Mouse (Mus musculus): ENCODE measurements around the gene Tbpl1. TPM values are rescaled to one million over a fixed set of nuclear protein-coding genes. Genes with fewer than 3 reads are reported as not detected.

Tbpl1 gene
- polyA plus RNA-seq, 1 experiment: 43.7 TPM

DNA sequence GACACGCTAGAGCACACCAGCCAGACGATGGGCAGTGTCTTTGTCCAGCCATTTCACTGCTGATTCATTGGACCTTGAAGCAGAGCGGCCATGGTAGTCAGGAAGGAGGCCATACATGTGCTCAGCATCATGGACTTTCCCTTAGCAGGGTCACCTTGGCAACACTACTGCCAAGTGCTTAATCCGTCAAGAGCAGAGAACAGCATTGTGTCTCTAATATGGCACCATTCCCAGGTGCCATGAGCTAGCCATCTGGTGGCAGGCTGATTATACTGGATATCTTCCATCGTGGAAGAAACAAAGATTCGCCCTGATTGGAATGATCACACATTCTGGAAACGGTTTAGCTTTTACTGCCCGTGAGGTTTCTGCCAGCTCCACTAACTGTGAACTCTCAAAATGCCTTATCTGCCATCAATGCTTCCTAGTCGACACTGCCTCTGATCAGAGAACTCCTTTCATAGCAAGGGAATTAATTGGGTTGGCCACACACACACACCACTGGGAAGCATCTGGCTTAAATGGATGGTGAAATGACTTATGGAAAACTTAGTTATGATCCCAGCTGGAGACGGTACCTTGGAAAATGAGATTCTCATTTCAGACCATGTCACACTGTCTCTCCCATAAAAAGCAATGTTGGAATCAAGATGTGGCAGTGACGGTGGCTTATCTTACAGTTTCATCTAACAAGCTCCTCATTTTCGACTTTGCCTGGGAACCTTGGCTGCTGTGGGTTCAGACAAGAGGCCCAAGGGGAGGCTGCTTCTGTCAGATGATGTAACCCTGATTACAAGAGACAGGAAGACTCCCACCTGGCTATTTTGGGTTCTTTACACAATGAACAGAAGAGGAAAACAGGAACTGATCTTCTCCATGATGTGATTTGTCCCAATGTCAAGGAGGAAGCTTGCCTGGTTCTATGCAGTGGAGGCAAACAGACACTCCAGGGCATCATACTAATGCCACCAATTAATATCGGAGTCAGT lies 14.9 kb upstream of the Tbpl1 start:
- Histone ChIP-seq H3K4me3 (ENCODE audit: insufficient read depth, low read length) (no peak overlapping the region), H3K4me1 (ENCODE audit: control insufficient read depth, insufficient read depth, low read length) (no peaks in the 10 kb centered on the region), H3K27ac (ENCODE audit: insufficient read depth, low read length) (no peak overlapping the region)
- TF ChIP-seq CTCF (IDR thresholded peaks at IDR 0.05; ENCODE audit: extremely low read depth, insufficient read depth, low read length): no peak
- no peak for TF ChIP-seq POLR2A (IDR thresholded peaks at IDR 0.05; ENCODE audit: extremely low read depth, insufficient read depth, low read length)

- Histone ChIP-seq H3K27ac (ENCODE audit: insufficient read depth, low read length) (no peak overlapping the region), H3K4me1 (ENCODE audit: control insufficient read depth, insufficient read depth, low read length) (no peaks in the 10 kb centered on the region), H3K4me3 (ENCODE audit: insufficient read depth, low read length) (no peak overlapping the region)
- no peak for TF ChIP-seq CTCF (IDR thresholded peaks at IDR 0.05; ENCODE audit: extremely low read depth, insufficient read depth, low read length)
- TF ChIP-seq POLR2A (IDR thresholded peaks at IDR 0.05; ENCODE audit: extremely low read depth, insufficient read depth, low read length): no peak
Observed at GRCm38 (mm10) chr10:22745922-22746321, 14.2 kb upstream of the Tbpl1 start.

GRCm38 (mm10) chr10:22732181-22732580 lies 443 bp upstream of the Tbpl1 start:
- Histone ChIP-seq H3K4me3 (ENCODE audit: insufficient read depth, low read length) (peak overlapping the region; percentile 54), H3K27ac (ENCODE audit: insufficient read depth, low read length) (peak overlapping the region; percentile 99; the same call in 1 of the 2 replicates), H3K4me1 (ENCODE audit: control insufficient read depth, insufficient read depth, low read length) (peaks cover 3% of the 10 kb centered on the region; the same call in 1 of the 2 replicates)
- no peak for TF ChIP-seq CTCF (IDR thresholded peaks at IDR 0.05; ENCODE audit: extremely low read depth, insufficient read depth, low read length)
- no peak for TF ChIP-seq POLR2A (IDR thresholded peaks at IDR 0.05; ENCODE audit: extremely low read depth, insufficient read depth, low read length)

- no peak for TF ChIP-seq POLR2A (IDR thresholded peaks at IDR 0.05; ENCODE audit: extremely low read depth, insufficient read depth, low read length)
- TF ChIP-seq CTCF (IDR thresholded peaks at IDR 0.05; ENCODE audit: extremely low read depth, insufficient read depth, low read length): no peak
- peak overlapping the region; percentile 95 for H3K27ac ChIP-seq (ENCODE audit: insufficient read depth, low read length)
- peaks cover 3% of the 10 kb centered on the region; the same call in 1 of the 2 replicates for H3K4me1 ChIP-seq (ENCODE audit: control insufficient read depth, insufficient read depth, low read length)
- H3K4me3 ChIP-seq (ENCODE audit: insufficient read depth, low read length): peak overlapping the region; percentile 54
Observed at GRCm38 (mm10) chr10:22730992-22731271, 806 bp downstream of the Tbpl1 start.

DNA sequence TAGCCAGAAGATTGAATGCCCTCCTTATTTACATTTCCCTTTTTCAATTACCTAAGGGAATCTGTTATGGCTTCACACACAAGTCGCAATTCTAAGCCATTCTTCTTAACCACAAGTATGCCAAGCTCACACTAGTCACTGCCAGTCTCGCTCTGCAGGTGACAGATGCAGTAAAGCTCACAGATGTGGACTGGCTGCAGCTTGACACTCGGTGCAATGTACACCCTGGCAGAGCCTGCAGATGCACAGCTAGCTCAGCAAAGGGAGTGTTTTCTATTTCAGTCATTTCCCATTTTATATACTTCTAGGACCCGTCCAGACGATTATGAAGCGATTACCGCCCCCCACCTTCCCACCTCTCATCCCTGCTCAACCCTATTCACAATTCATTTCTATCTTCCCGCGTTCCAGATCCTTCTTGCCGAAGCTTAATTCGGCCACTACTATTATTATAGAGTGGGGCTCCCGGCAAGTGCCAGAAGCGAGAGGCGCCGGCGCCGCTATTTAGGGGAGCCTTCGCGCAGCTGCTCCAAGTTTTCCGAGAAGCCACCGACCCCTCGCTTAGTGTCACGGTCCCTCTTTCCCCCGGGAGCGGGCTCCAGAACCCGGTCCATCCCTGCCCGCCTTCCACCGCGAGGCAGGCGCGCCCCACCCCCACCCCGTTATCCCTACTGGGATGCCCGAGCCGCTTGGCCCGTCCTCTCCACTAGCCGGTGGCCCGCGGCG lies 1.3 kb downstream of the Tbpl1 start:
- TF ChIP-seq CTCF (IDR thresholded peaks at IDR 0.05; ENCODE audit: extremely low read depth, insufficient read depth, low read length): no peak
- TF ChIP-seq POLR2A (IDR thresholded peaks at IDR 0.05; ENCODE audit: extremely low read depth, insufficient read depth, low read length): 0 out of 2 replicates have a peak, but pooled peaks have one; percentile 20
- peak overlapping the region; percentile 54 for H3K4me3 ChIP-seq (ENCODE audit: insufficient read depth, low read length)
- H3K4me1 ChIP-seq (ENCODE audit: control insufficient read depth, insufficient read depth, low read length): peaks cover 3% of the 10 kb centered on the region; the same call in 1 of the 2 replicates
- peak overlapping the region; percentile 95 for H3K27ac ChIP-seq (ENCODE audit: insufficient read depth, low read length)

DNA sequence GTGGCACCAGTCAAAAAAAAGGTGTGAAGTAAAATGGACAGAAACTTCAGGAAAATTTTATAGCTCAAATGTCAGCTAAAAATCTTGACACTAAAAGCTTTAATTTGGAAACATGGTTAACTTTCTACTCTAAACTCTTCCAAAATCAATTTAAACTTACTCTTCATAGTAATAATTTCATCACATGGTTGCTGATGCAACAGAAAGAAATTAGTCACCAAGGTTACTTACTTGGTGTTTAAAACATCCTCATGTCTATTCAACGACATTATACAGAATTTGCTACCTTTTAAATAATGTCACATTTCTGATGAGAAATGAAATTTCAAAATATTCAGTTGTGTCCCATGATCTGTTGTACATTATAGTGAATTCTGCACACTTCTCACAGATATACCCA lies 3.5 kb downstream of the Tbpl1 start:
- Histone ChIP-seq H3K4me1 (ENCODE audit: control insufficient read depth, insufficient read depth, low read length) (peaks cover 3% of the 10 kb centered on the region; the same call in 1 of the 2 replicates), H3K27ac (ENCODE audit: insufficient read depth, low read length) (no peak overlapping the region), H3K4me3 (ENCODE audit: insufficient read depth, low read length) (no peak overlapping the region)
- TF ChIP-seq CTCF (IDR thresholded peaks at IDR 0.05; ENCODE audit: extremely low read depth, insufficient read depth, low read length) (no peak), POLR2A (IDR thresholded peaks at IDR 0.05; ENCODE audit: extremely low read depth, insufficient read depth, low read length) (no peak)

DNA sequence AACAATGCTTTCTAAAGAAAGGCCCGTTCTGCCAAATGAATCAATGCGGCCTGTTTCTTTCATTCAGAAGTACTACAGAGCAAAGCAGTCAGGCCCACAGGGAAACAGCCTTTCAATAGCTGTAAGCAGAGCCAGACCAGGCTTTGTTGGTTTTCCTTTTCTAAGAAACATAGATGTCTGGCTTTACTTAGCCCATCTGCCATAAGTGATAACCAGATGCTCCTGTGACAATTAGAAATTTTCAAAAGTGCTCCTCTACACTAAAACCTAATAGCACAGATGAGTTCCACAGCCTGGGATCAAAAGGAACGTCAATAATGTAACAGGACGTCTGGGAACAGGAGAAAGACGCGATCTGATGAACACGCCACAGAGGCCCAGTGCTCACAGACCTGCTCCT lies 5.4 kb downstream of the Tbpl1 start:
- Histone ChIP-seq H3K4me1 (ENCODE audit: control insufficient read depth, insufficient read depth, low read length) (peaks cover 3% of the 10 kb centered on the region; the same call in 1 of the 2 replicates), H3K4me3 (ENCODE audit: insufficient read depth, low read length) (no peak overlapping the region), H3K27ac (ENCODE audit: insufficient read depth, low read length) (no peak overlapping the region)
- TF ChIP-seq POLR2A (IDR thresholded peaks at IDR 0.05; ENCODE audit: extremely low read depth, insufficient read depth, low read length) (no peak), CTCF (IDR thresholded peaks at IDR 0.05; ENCODE audit: extremely low read depth, insufficient read depth, low read length) (no peak)

GRCm38 (mm10) chr10:22725166-22725565 lies 6.6 kb downstream of the Tbpl1 start:
- peaks cover 6% of the 10 kb centered on the region; the same call in 1 of the 2 replicates for H3K4me1 ChIP-seq (ENCODE audit: control insufficient read depth, insufficient read depth, low read length)
- no peak overlapping the region for H3K27ac ChIP-seq (ENCODE audit: insufficient read depth, low read length)
- no peak overlapping the region for H3K4me3 ChIP-seq (ENCODE audit: insufficient read depth, low read length)
- no peak for TF ChIP-seq CTCF (IDR thresholded peaks at IDR 0.05; ENCODE audit: extremely low read depth, insufficient read depth, low read length)
- no peak for TF ChIP-seq POLR2A (IDR thresholded peaks at IDR 0.05; ENCODE audit: extremely low read depth, insufficient read depth, low read length)

DNA sequence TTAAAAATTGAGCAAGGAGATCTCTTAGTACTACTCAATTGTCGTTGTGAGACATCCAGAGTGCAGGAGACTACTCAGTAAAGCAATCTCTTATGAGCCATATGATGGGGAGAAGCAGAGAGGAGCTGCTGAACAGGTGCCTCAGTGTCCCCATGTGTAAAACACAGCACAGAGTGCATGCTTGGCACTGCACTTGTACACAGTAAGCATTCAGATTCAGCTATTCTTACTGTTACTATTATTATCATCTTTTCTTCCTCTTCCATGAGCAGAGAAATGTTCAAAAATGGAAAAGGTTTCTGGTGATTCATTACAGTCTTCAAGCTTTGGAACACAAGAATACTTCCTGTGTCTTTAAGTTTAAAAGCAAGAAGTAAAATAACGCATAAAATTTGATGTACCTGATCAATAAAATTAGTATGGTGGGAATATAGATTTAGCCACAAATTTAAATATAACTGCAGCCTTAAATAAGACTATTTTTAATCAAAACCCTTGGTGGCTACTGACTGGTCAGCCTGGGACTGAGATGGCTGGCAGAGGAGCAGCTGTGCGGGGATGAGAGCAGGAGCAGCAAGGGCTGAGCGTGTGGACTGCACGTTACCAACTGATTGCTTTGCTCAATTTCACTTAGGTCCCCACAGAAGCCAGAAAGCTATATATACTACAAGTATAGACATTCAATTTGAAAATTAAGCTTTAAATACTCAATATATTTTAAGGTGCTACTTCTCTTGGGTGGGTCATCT lies 10.8 kb downstream of the Tbpl1 start:
- Histone ChIP-seq H3K27ac (ENCODE audit: insufficient read depth, low read length) (0 out of 2 replicates have a peak overlapping the region, but pooled peaks have one; percentile 3), H3K4me1 (ENCODE audit: control insufficient read depth, insufficient read depth, low read length) (peaks cover 10% of the 10 kb centered on the region; the same call in 1 of the 2 replicates), H3K4me3 (ENCODE audit: insufficient read depth, low read length) (no peak overlapping the region)
- TF ChIP-seq CTCF (IDR thresholded peaks at IDR 0.05; ENCODE audit: extremely low read depth, insufficient read depth, low read length): no peak

Data from cortical plate, adult 2 months (tissue).